7 mouse cellular contexts compared by ENCODE assay signal in the genomic region with DNA sequence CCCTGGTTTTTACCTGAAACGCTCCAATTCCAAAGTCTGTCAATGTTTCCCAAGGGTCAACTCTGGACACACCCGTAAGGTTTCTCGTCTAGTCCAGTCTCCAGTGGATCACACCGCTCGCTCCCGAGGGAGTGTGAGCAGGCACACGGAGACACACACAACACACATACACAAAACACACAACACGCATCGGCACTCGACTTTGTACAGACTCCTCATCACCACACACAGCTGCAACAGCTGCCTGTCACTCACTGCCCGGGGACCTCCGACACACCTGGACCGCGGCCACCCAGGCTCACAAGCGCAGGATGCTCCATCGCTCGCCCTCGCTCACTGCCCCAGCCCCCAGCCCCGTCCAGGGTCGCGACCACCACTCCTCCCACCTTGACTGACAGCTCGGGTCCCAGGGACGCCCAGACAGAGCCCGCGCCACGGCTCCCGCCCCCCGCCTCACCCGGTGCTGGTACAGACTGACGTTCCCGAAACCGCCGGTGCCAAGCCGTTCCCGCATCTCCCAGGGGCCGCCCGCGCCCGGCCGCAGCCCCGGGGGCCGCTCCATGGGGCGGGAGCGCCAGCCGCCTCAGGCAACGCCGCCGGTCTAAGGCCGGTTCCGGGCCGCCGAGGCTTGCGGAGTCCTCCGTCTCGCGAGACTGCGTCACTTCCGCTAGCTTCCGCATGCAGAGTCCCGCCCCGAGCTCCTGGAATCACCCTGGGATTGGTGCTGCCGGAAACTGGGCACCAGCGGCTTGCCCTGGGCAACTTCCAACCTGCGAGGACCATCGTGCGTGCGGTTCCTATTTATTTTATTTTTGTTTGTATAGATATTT. TPM values are rescaled to one million over a fixed set of nuclear protein-coding genes. Genes with fewer than 3 reads are reported as not detected.
DNase-seq lines count a peak whose midpoint lies in the region; ATAC-seq and TF ChIP-seq lines count a peak whose summit lies in the region.

Gene Chuk, minus strand, starts transcription at position 650 of the 830 bp plus-strand sequence.

- 1% methylated on average over 67 of the region's 67 CpGs for WGBS in embryonic facial prominence, embryonic 10.5 days
- 1% methylated on average over 65 of the region's 67 CpGs for WGBS in intestine, postnatal 0 days
- WGBS in midbrain, embryonic 12.5 days, result 1% methylated on average over 67 of the region's 67 CpGs
- 1% methylated on average over 67 of the region's 67 CpGs for WGBS in small intestine, adult 2 months

- intact Hi-C loops in left cerebral cortex, postnatal 4 days (cut with DNase I), result no loop called here

- H3K4me3 ChIP-seq in embryonic facial prominence, embryonic 10.5 days, result peak within 1 kb of the TSS; percentile 99
- peak within 1 kb of the TSS; percentile 79 for H3K4me3 ChIP-seq in intestine, postnatal 0 days (ENCODE audit: low read depth, low read length)
- peak within 1 kb of the TSS; percentile 92 for H3K4me3 ChIP-seq in midbrain, embryonic 12.5 days
- H3K4me3 ChIP-seq in small intestine, adult 2 months (ENCODE audit: low read depth, low read length), result peak within 1 kb of the TSS; percentile 77

- H3K36me3 ChIP-seq in embryonic facial prominence, embryonic 10.5 days (replicated peaks), result peaks cover 39% of the 10 kb centered on the region
- 0 out of 2 replicates have a peak, but pooled peaks cover under 1% of the 10 kb centered on the region for H3K36me3 ChIP-seq in intestine, postnatal 0 days (ENCODE audit: control insufficient read depth, insufficient read depth)
- peaks cover 22% of the 10 kb centered on the region for H3K36me3 ChIP-seq in midbrain, embryonic 12.5 days
- H3K36me3 ChIP-seq in small intestine, adult 2 months (ENCODE audit: control insufficient read depth, insufficient read depth, low read length), result peaks cover 4% of the 10 kb centered on the region

- no peaks in the 10 kb centered on the region for H3K27me3 ChIP-seq in embryonic facial prominence, embryonic 10.5 days (replicated peaks; ENCODE audit: low read depth, poor library complexity, severe bottlenecking)
- H3K27me3 ChIP-seq in intestine, postnatal 0 days (replicated peaks; ENCODE audit: control insufficient read depth, insufficient read depth, low read length), result no peaks in the 10 kb centered on the region
- no peaks in the 10 kb centered on the region for H3K27me3 ChIP-seq in midbrain, embryonic 12.5 days
- no peaks in the 10 kb centered on the region for H3K27me3 ChIP-seq in small intestine, adult 2 months (ENCODE audit: control insufficient read depth, insufficient read depth, low read length)

- peak within 1 kb of the TSS; percentile 73 for H3K4me2 ChIP-seq in intestine, postnatal 0 days (replicated peaks; ENCODE audit: low read depth)
- H3K4me2 ChIP-seq in midbrain, embryonic 12.5 days (replicated peaks), result peak within 1 kb of the TSS; percentile 90

- no peak for TF ChIP-seq CTCF in intestine, postnatal 0 days (IDR thresholded peaks at IDR 0.05; ENCODE audit: low read depth)
- no peak for TF ChIP-seq CTCF in small intestine, adult 2 months (IDR thresholded peaks at IDR 0.05; ENCODE audit: extremely low read depth, insufficient read length, insufficient replicate concordance, low read depth, low read length)

- peaks cover 20% of the 10 kb centered on the region for H3K4me1 ChIP-seq in embryonic facial prominence, embryonic 10.5 days
- 0 out of 2 replicates have a peak, but pooled peaks cover 4% of the 10 kb centered on the region for H3K4me1 ChIP-seq in intestine, postnatal 0 days (replicated peaks; ENCODE audit: control insufficient read depth, insufficient read depth, low read length)
- H3K4me1 ChIP-seq in midbrain, embryonic 12.5 days, result peaks cover 22% of the 10 kb centered on the region
- peaks cover 12% of the 10 kb centered on the region; the same call in 1 of the 2 replicates for H3K4me1 ChIP-seq in small intestine, adult 2 months (ENCODE audit: control insufficient read depth, insufficient read depth, insufficient read length, low read length)

- peak within 1 kb of the TSS; percentile 95 for H3K27ac ChIP-seq in embryonic facial prominence, embryonic 10.5 days (replicated peaks)
- peak within 1 kb of the TSS; percentile 76 for H3K27ac ChIP-seq in intestine, postnatal 0 days (ENCODE audit: low read depth, low read length)
- peak within 1 kb of the TSS; percentile 73 for H3K27ac ChIP-seq in midbrain, embryonic 12.5 days (replicated peaks)
- peak within 1 kb of the TSS; percentile 23 for H3K27ac ChIP-seq in small intestine, adult 2 months (ENCODE audit: insufficient read depth, low read depth, low read length)

- DNase-seq in adrenal gland, postnatal 10 days, result peak; percentile 98
- DNase-seq in embryonic facial prominence, embryonic 10.5 days (ENCODE audit: low spot score), result peak; percentile 96
- DNase-seq in gonadal fat pad, adult 2 months (ENCODE audit: low read depth), result peak; percentile 30
- DNase-seq in left cerebral cortex, postnatal 4 days, result peak; percentile 96

- peak within 1 kb of the TSS; percentile 96 for H3K9ac ChIP-seq in intestine, postnatal 0 days (ENCODE audit: low read depth, low read length)
- peak within 1 kb of the TSS; percentile 98 for H3K9ac ChIP-seq in midbrain, embryonic 12.5 days (replicated peaks)

- no peaks in the 10 kb centered on the region for H3K9me3 ChIP-seq in embryonic facial prominence, embryonic 10.5 days
- no peaks in the 10 kb centered on the region for H3K9me3 ChIP-seq in intestine, postnatal 0 days (ENCODE audit: control insufficient read depth)
- H3K9me3 ChIP-seq in midbrain, embryonic 12.5 days, result no peaks in the 10 kb centered on the region

- TF ChIP-seq POLR2A in small intestine, adult 2 months (IDR thresholded peaks at IDR 0.05; ENCODE audit: low read depth, low read length), result peak; percentile 93

- ATAC-seq in intestine, postnatal 0 days, result peak; percentile 92
- ATAC-seq in midbrain, embryonic 12.5 days (ENCODE audit: low FRiP score, low read depth), result peak; percentile 98

RNA-seq across cellular contexts. Expression of gene Chuk, which starts in this region (rescaled TPM):
- 10 to 100 TPM; 48.6 to 52.9 TPM for total RNA-seq in adrenal gland, postnatal 10 days (2021)
- 41.2 and 45.9 TPM in 2 replicates for polyA plus RNA-seq in embryonic facial prominence, embryonic 10.5 days (2016; fragmentation: Nextera tagmentation; extraction: Ambion mirVana)
- polyA plus RNA-seq in gonadal fat pad, adult 2 months (2012; rRNA removed), result 19.4 and 20.0 TPM in 2 replicates
- polyA plus RNA-seq in intestine, postnatal 0 days (2015; fragmentation: Nextera tagmentation; extraction: Ambion mirVana), result 41.2 and 46.7 TPM in 2 replicates
- 10 to 100 TPM; 61.4 to 64.7 TPM for total RNA-seq in left cerebral cortex, postnatal 4 days (2021)
- 65.8 and 66.9 TPM in 2 replicates for polyA plus RNA-seq in midbrain, embryonic 12.5 days (2016; fragmentation: Nextera tagmentation; extraction: Ambion mirVana)
- 5.1 and 12.4 TPM in 2 replicates for polyA plus RNA-seq in small intestine, adult 2 months (2012; rRNA removed)

Comparison
In these comparisons a context has a peak if more than half of its experiments do, and no peak if none do; other contexts are left out.
1. Peak in every context shown above with its lines: DNase-seq, ATAC-seq, H3K4me3 ChIP-seq and H3K27ac ChIP-seq.
2. DNase-seq: peak in every context shown above with its lines; median percentile 98 in adrenal gland, postnatal 10 days; 96 in embryonic facial prominence, embryonic 10.5 days; 96 in left cerebral cortex, postnatal 4 days; 30 in gonadal fat pad, adult 2 months.
3. H3K27ac ChIP-seq: peak in every context shown above with its lines; median percentile 95 in embryonic facial prominence, embryonic 10.5 days; 76 in intestine, postnatal 0 days; 73 in midbrain, embryonic 12.5 days; 23 in small intestine, adult 2 months.